Mouse (Mus musculus): ENCODE results near the gene Insc. TPM values are rescaled to one million over a fixed set of nuclear protein-coding genes. Genes with fewer than 3 reads are reported as not detected.

Gene Insc
- total and polyA plus RNA-seq, 3 experiments = not detected

DNA sequence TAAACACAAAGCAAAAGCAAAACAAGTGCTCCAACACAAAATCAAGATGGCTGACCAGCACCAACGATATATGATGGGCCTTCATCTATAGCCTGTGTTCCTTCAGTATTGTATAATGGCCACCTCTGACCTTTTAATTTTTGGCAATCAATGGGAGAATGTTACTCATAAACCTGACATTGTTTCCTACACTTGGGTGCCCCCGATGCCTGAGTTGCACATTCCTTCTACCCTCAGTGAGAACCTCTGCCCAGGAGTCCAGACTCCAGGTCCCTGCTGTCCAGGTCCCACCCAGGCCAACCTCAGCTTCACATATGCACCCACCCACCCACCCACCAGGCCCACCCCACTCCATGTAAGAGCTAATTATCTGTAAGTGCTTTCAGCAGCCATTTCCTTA lies 79.2 kb downstream of the Insc start (continued):
- no peak for TF ChIP-seq ZNF384 (IDR thresholded peaks at IDR 0.05; ENCODE audit: low read depth, low read length)
- TF ChIP-seq USF1 (IDR thresholded peaks at IDR 0.05; ENCODE audit: low read depth, low read length) = no peak
- no peak for TF ChIP-seq ETS1 (IDR thresholded peaks at IDR 0.05; ENCODE audit: low read depth, low read length)

DNA sequence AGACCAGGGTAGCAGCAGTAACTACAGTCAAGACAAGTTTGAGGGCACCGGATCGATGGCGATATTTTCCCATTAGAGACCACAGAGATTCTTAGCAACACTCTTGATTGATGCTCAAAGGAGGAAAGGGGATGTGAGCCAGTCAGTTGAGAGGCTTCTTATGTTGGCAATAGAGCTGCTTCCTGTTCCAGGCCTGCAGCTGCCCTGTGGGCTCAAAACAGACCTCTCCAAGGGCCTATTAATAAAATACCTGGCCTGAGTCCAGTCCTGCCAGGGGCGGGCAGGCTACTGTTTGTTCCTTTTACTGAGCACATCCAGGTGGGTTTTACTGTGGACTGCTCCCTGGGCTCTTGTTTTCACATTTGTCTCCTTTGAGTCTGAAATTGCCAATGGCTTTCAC lies 83.9 kb downstream of the Insc start:
- H3K27ac ChIP-seq (ENCODE audit: control insufficient read depth, low read depth, low read length) = no peak overlapping the region
- TF ChIP-seq MXI1 (IDR thresholded peaks at IDR 0.05; ENCODE audit: low read depth, low read length) = no peak
- no peak for TF ChIP-seq HCFC1 (IDR thresholded peaks at IDR 0.05; ENCODE audit: low read depth, low read length)

GRCm38 (mm10) chr7:114832257-114832940 lies 88.9 kb downstream of the Insc start:
- no peak overlapping the region for H3K27ac ChIP-seq (ENCODE audit: control insufficient read depth, low read depth, low read length)
- H3K36me3 ChIP-seq (ENCODE audit: control insufficient read depth in 1 of 2, insufficient read depth in 2 of 2, low read length in 2 of 2) = no peaks in the 10 kb centered on the region
- DNase-seq (ENCODE audit: low read depth, low spot score) = no peak
- TF ChIP-seq MEF2A (IDR thresholded peaks at IDR 0.05; ENCODE audit: extremely low read depth, insufficient replicate concordance, low read depth, low read length, poor library complexity, severe bottlenecking) (no peak), ZNF384 (IDR thresholded peaks at IDR 0.05; ENCODE audit: low read depth, low read length) (no peak), ZC3H11A (IDR thresholded peaks at IDR 0.05; ENCODE audit: low read depth, low read length) (no peak), ZMIZ1 (IDR thresholded peaks at IDR 0.05; ENCODE audit: low read depth, low read length) (no peak), NRF1 (IDR thresholded peaks at IDR 0.05; ENCODE audit: insufficient read depth, low read depth, low read length, poor library complexity, severe bottlenecking) (no peak), MAZ (IDR thresholded peaks at IDR 0.05; ENCODE audit: low read depth, low read length) (no peak), UBTF (IDR thresholded peaks at IDR 0.05; ENCODE audit: borderline replicate concordance, insufficient read depth, low read depth, low read length) (no peak), TAL1 (IDR thresholded peaks at IDR 0.05; ENCODE audit: low read length) (no peak), KAT2A (conservative IDR thresholded peaks at IDR 0.05; ENCODE audit: low read depth, low read length) (no peak), ZKSCAN1 (IDR thresholded peaks at IDR 0.05; ENCODE audit: low read depth, low read length) (no peak), SMC3 (IDR thresholded peaks at IDR 0.05; ENCODE audit: low read depth, low read length) (no peak), HCFC1 (IDR thresholded peaks at IDR 0.05; ENCODE audit: low read depth, low read length) (no peak), USF2 (IDR thresholded peaks at IDR 0.05; ENCODE audit: borderline replicate concordance in 1 of 2, insufficient read depth in 1 of 2, low read depth in 1 of 2, low read length in 2 of 2) (no peak), ELF1 (IDR thresholded peaks at IDR 0.05; ENCODE audit: low read depth, low read length) (no peak), CTCF (IDR thresholded peaks at IDR 0.05 in 2 of 3, conservative IDR thresholded peaks at IDR 0.05 in 1 of 3; ENCODE audit: control insufficient read depth in 1 of 3, insufficient read depth in 1 of 3, low read depth in 2 of 3, low read length in 3 of 3, poor library complexity in 1 of 3, severe bottlenecking in 1 of 3) (no peak), RCOR1 (IDR thresholded peaks at IDR 0.05; ENCODE audit: low read depth, low read length) (no peak), CHD2 (IDR thresholded peaks at IDR 0.05; ENCODE audit: low read length) (no peak)
- H3K4me3 ChIP-seq (ENCODE audit: control insufficient read depth in 1 of 2, insufficient read depth in 1 of 2, low read depth in 2 of 2, low read length in 2 of 2) = no peak overlapping the region
- H3K9me3 ChIP-seq (replicated peaks; ENCODE audit: insufficient read depth, low read length) = no peaks in the 10 kb centered on the region
- no peaks in the 10 kb centered on the region for H3K27me3 ChIP-seq (ENCODE audit: control insufficient read depth in 1 of 2, insufficient read depth in 2 of 2, low read length in 2 of 2)
- no peak overlapping the region for H3K9ac ChIP-seq (ENCODE audit: control insufficient read depth, low read depth, low read length, poor library complexity, severe bottlenecking)
- no peaks in the 10 kb centered on the region for H3K79me2 ChIP-seq (ENCODE audit: control insufficient read depth, insufficient read depth, low read length, poor library complexity)
- H3K4me1 ChIP-seq (ENCODE audit: control insufficient read depth in 1 of 2, insufficient read depth in 2 of 2, low read length in 2 of 2) = no peaks in the 10 kb centered on the region

More for the DNA sequence above, 83.9 kb downstream of the Insc start:
- H3K9ac ChIP-seq (ENCODE audit: control insufficient read depth, low read depth, low read length, poor library complexity, severe bottlenecking) = no peak overlapping the region
- no peaks in the 10 kb centered on the region for H3K27me3 ChIP-seq (ENCODE audit: control insufficient read depth in 1 of 2, insufficient read depth in 2 of 2, low read length in 2 of 2)
- no peak for DNase-seq (ENCODE audit: low read depth, low spot score)
- no peaks in the 10 kb centered on the region for H3K36me3 ChIP-seq (ENCODE audit: control insufficient read depth in 1 of 2, insufficient read depth in 2 of 2, low read length in 2 of 2)
- H3K4me1 ChIP-seq (ENCODE audit: control insufficient read depth in 1 of 2, insufficient read depth in 2 of 2, low read length in 2 of 2) = no peaks in the 10 kb centered on the region
- H3K9me3 ChIP-seq (replicated peaks; ENCODE audit: insufficient read depth, low read length) = no peaks in the 10 kb centered on the region
- no peaks in the 10 kb centered on the region for H3K79me2 ChIP-seq (ENCODE audit: control insufficient read depth, insufficient read depth, low read length, poor library complexity)
- H3K4me3 ChIP-seq (ENCODE audit: control insufficient read depth in 1 of 2, insufficient read depth in 1 of 2, low read depth in 2 of 2, low read length in 2 of 2) = no peak overlapping the region
